9 mouse cellular contexts compared by ENCODE assay signal in genomic region chr3:51963891-51964593, GRCm38 (mm10).
DNase-seq lines count a peak whose midpoint lies in the region; ATAC-seq and TF ChIP-seq lines count a peak whose summit lies in the region.
"Had no signal": no experiment of that assay in that cellular context is flagged by ENCODE, and none has a peak within 500 bp of the region (broad histone marks: within the 10 kb centered on the region; RNA-seq: fewer than 3 reads in every experiment).

No protein-coding gene starts in this region.

- TF ChIP-seq RAD21 in MEL (IDR thresholded peaks at IDR 0.05; ENCODE audit: low read depth, low read length), result no peak

- no peak for TF ChIP-seq EP300 in MEL (IDR thresholded peaks at IDR 0.05; ENCODE audit: low read depth in 1 of 2, low read length in 2 of 2)

- H3K27ac ChIP-seq in MEL (ENCODE audit: control insufficient read depth, low read depth, low read length), result no peak overlapping the region
- H3K27ac ChIP-seq in midbrain, embryonic 13.5 days, result peak overlapping the region; percentile 95
- H3K27ac ChIP-seq in kidney, embryonic 15.5 days, result no peak overlapping the region

- peak overlapping the region; percentile 37 for H3K4me2 ChIP-seq in midbrain, embryonic 13.5 days (replicated peaks)
- H3K4me2 ChIP-seq in kidney, embryonic 15.5 days, result no peak overlapping the region

- DNase-seq in 416B (ENCODE audit: low read depth) (peak; percentile 32), MEL (ENCODE audit: low read depth, low spot score) (peak; percentile 18)
- DNase-seq in c-Kit-positive CD71-positive TER-119-positive erythroid progenitor cells, embryonic 14.5 days (ENCODE audit: low spot score), result no peak
- no peak for DNase-seq in layer of hippocampus, postnatal 10 days (ENCODE audit: low spot score in 2 of 2)
- DNase-seq: kidney, adult 9 months; lung, postnatal 14 days had no signal

- ATAC-seq in hematopoietic stem cell, adult 5-6 weeks (replicated peaks in 1 of 2; ENCODE audit: insufficient read depth in 1 of 2, low FRiP score in 2 of 2, low TSS enrichment in 1 of 2, low read depth in 1 of 2, poor library complexity in 2 of 2, severe bottlenecking in 2 of 2), result peak; percentile 36 to 38; a peak in 2 of 4 replicates
- peak; percentile 89 for ATAC-seq in midbrain, embryonic 13.5 days
- no peak for ATAC-seq in kidney, embryonic 15.5 days (replicated peaks; ENCODE audit: low FRiP score)

- no peaks in the 10 kb centered on the region for H3K9me3 ChIP-seq in MEL (replicated peaks; ENCODE audit: insufficient read depth, low read length)
- H3K9me3 ChIP-seq in midbrain, embryonic 13.5 days, result no peaks in the 10 kb centered on the region
- no peaks in the 10 kb centered on the region for H3K9me3 ChIP-seq in kidney, embryonic 15.5 days (replicated peaks)

- no peaks in the 10 kb centered on the region for H3K27me3 ChIP-seq in MEL (ENCODE audit: control insufficient read depth in 1 of 2, insufficient read depth in 2 of 2, low read length in 2 of 2)
- no peaks in the 10 kb centered on the region for H3K27me3 ChIP-seq in midbrain, embryonic 13.5 days
- H3K27me3 ChIP-seq in kidney, embryonic 15.5 days, result no peaks in the 10 kb centered on the region

- TF ChIP-seq POLR2A in MEL (IDR thresholded peaks at IDR 0.05; ENCODE audit: control insufficient read depth in 1 of 2, insufficient read depth in 1 of 2, low read depth in 1 of 2, low read length in 2 of 2, poor library complexity in 1 of 2), result no peak

- H3K4me3 ChIP-seq in MEL (ENCODE audit: control insufficient read depth in 1 of 2, insufficient read depth in 1 of 2, low read depth in 2 of 2, low read length in 2 of 2), result no peak overlapping the region
- no peak overlapping the region for H3K4me3 ChIP-seq in midbrain, embryonic 13.5 days (replicated peaks)
- no peak overlapping the region for H3K4me3 ChIP-seq in kidney, embryonic 15.5 days (replicated peaks)

- no peaks in the 10 kb centered on the region for H3K79me2 ChIP-seq in MEL (ENCODE audit: control insufficient read depth, insufficient read depth, low read length, poor library complexity)

- no peak overlapping the region for H3K9ac ChIP-seq in MEL (ENCODE audit: control insufficient read depth, low read depth, low read length, poor library complexity, severe bottlenecking)
- H3K9ac ChIP-seq in midbrain, embryonic 13.5 days (replicated peaks), result peak overlapping the region; percentile 57
- H3K9ac ChIP-seq in kidney, embryonic 15.5 days, result no peak overlapping the region

- no peak for TF ChIP-seq CTCF in MEL (IDR thresholded peaks at IDR 0.05 in 2 of 3, conservative IDR thresholded peaks at IDR 0.05 in 1 of 3; ENCODE audit: control insufficient read depth in 1 of 3, insufficient read depth in 1 of 3, low read depth in 2 of 3, low read length in 3 of 3, poor library complexity in 1 of 3, severe bottlenecking in 1 of 3)

- peaks cover 2 to 4% of the 10 kb centered on the region in 2 experiments; a peak in 1 of 4 replicates for H3K4me1 ChIP-seq in MEL (ENCODE audit: control insufficient read depth in 1 of 2, insufficient read depth in 2 of 2, low read length in 2 of 2)
- H3K4me1 ChIP-seq in midbrain, embryonic 13.5 days (replicated peaks), result peaks cover 42% of the 10 kb centered on the region
- peaks cover 16% of the 10 kb centered on the region for H3K4me1 ChIP-seq in kidney, embryonic 15.5 days

- no peaks in the 10 kb centered on the region; a peak in 2 of 4 replicates for H3K36me3 ChIP-seq in MEL (ENCODE audit: control insufficient read depth in 1 of 2, insufficient read depth in 2 of 2, low read length in 2 of 2)
- H3K36me3 ChIP-seq in midbrain, embryonic 13.5 days, result no peaks in the 10 kb centered on the region
- H3K36me3 ChIP-seq in kidney, embryonic 15.5 days, result no peaks in the 10 kb centered on the region

- WGBS in midbrain, embryonic 13.5 days, result 9% methylated on average over 4 of the region's 4 CpGs
- 35% methylated on average over 4 of the region's 4 CpGs for whole genome bisulfite sequencing in kidney, embryonic 15.5 days

TF ChIP-seq in MEL, 35 proteins besides CTCF, POLR2A, EP300 and RAD21:
- TF ChIP-seq ZC3H11A (IDR thresholded peaks at IDR 0.05; ENCODE audit: low read depth, low read length), result no peak
- no peak for TF ChIP-seq TBP (IDR thresholded peaks at IDR 0.05; ENCODE audit: low read depth, low read length)
- TF ChIP-seq BHLHE40 (IDR thresholded peaks at IDR 0.05; ENCODE audit: borderline replicate concordance, low read depth, low read length), result no peak
- TF ChIP-seq NRF1 (IDR thresholded peaks at IDR 0.05; ENCODE audit: insufficient read depth, low read depth, low read length, poor library complexity, severe bottlenecking), result no peak

Comparison
In these comparisons a context has a peak if more than half of its experiments do, and no peak if none do; other contexts are left out.
1. DNase-seq: peak in 416B (single experiment) and MEL (single experiment); none in c-Kit-positive CD71-positive TER-119-positive erythroid progenitor cells, embryonic 14.5 days (single experiment) and layer of hippocampus, postnatal 10 days (0 of 2).